Mouse (Mus musculus) adrenal gland, postnatal 36 days (tissue): Measurements from ENCODE around the gene Trim56. TPM values are rescaled to one million over a fixed set of nuclear protein-coding genes. Genes with fewer than 3 reads are reported as not detected.

Source experiments
- DNase-seq, 2 experiments: peaks; one replicate each; pipeline ENCODE4 v3.0.0; 2021; ENCODE audit warnings: mixed read lengths in 1 of 2
- total RNA-seq, 2 experiments: library from RNA; stranded (reverse); gene quantifications; 2 replicates each; pipeline ENCODE4 v1.2.3; 2021

The Trim56 gene
- total RNA-seq, 2 experiments from 2014 or later: 40.9 to 44.8 TPM

GRCm38 (mm10) chr5:137109941-137110593 is 5.9 kb downstream of the Trim56 start:
- no peak for DNase-seq

- DNase-seq: no peak
Observed at GRCm38 (mm10) chr5:137108111-137108510, 7.9 kb downstream of the Trim56 start.

- no peak for DNase-seq
Observed at GRCm38 (mm10) chr5:137107670-137108069, 8.3 kb downstream of the Trim56 start.

GRCm38 (mm10) chr5:137107024-137107423 is 9.0 kb downstream of the Trim56 start:
- DNase-seq: peak; percentile 84 to 86

- peak in 1 of 2 experiments; percentile 58 for DNase-seq
Observed at GRCm38 (mm10) chr5:137106434-137106833, 9.6 kb downstream of the Trim56 start.

GRCm38 (mm10) chr5:137103969-137104368 is 12.0 kb downstream of the Trim56 start:
- DNase-seq: no peak

GRCm38 (mm10) chr5:137102575-137103522 is 13.2 kb downstream of the Trim56 start:
- DNase-seq: peak; percentile 88

- no peak for DNase-seq
Observed at GRCm38 (mm10) chr5:137102078-137102477, 13.9 kb downstream of the Trim56 start.

GRCm38 (mm10) chr5:137100660-137101059 is 15.3 kb downstream of the Trim56 start:
- DNase-seq: no peak

GRCm38 (mm10) chr5:137098418-137098817 is 17.6 kb downstream of the Trim56 start:
- no peak for DNase-seq

GRCm38 (mm10) chr5:137096037-137096436 is 20.0 kb downstream of the Trim56 start:
- DNase-seq: peak; percentile 36 to 61

- no peak for DNase-seq
Observed at GRCm38 (mm10) chr5:137095135-137095534, 20.9 kb downstream of the Trim56 start.

- no peak for DNase-seq
Observed at GRCm38 (mm10) chr5:137093720-137094119, 22.3 kb downstream of the Trim56 start.

- DNase-seq: no peak
Observed at GRCm38 (mm10) chr5:137091560-137091959, 24.4 kb downstream of the Trim56 start.

GRCm38 (mm10) chr5:137090870-137091269 is 25.1 kb downstream of the Trim56 start:
- DNase-seq: no peak

GRCm38 (mm10) chr5:137087410-137087809 is 28.6 kb downstream of the Trim56 start:
- peak; percentile 68 to 78 for DNase-seq

- DNase-seq: no peak
Observed at GRCm38 (mm10) chr5:137085731-137086130, 30.3 kb downstream of the Trim56 start.

- DNase-seq: no peak
Observed at GRCm38 (mm10) chr5:137085021-137085420, 31.0 kb downstream of the Trim56 start.

GRCm38 (mm10) chr5:137083051-137083450 is 33.0 kb downstream of the Trim56 start:
- no peak for DNase-seq

- DNase-seq: peak in 1 of 2 experiments; percentile 21
Observed at GRCm38 (mm10) chr5:137079849-137080248, 36.2 kb downstream of the Trim56 start.

- DNase-seq: no peak
Observed at GRCm38 (mm10) chr5:137078616-137079015, 37.4 kb downstream of the Trim56 start.

- DNase-seq: no peak
Observed at GRCm38 (mm10) chr5:137078041-137078440, 38.0 kb downstream of the Trim56 start.

GRCm38 (mm10) chr5:137077187-137077586 is 38.8 kb downstream of the Trim56 start:
- no peak for DNase-seq
